Mouse (Mus musculus) granulocyte monocyte progenitor cell, adult 5-6 weeks (primary cell): ENCODE results near the gene Sema6c. TPM values are rescaled to one million over a fixed set of nuclear protein-coding genes. Genes with fewer than 3 reads are reported as not detected.
A peak's percentile ranks its signal among the peaks of the same experiment; 100 is the strongest.
"Not testable (repeated sequence)": the region's sequence is repeated elsewhere in the genome, so short reads cannot be mapped to it uniquely, and the experiment has no call there.

Source experiments
- ATAC-seq: replicated peaks from 2 replicates; pipeline ENCODE4 v1.8.0; 2016; ENCODE audit warnings: mild to moderate bottlenecking, moderate TSS enrichment, inconsistent platforms; ENCODE audit not compliant: poor library complexity, severe bottlenecking
- total RNA-seq, 2 experiments: library from RNA; stranded (forward) in 1 of 2; stranded (reverse) in 1 of 2; fragments of 200-712, 200-1000 nt in 1 of 2; fragments of >200 nt in 1 of 2; fragmentation: Nextera tagmentation in 1 of 2; gene quantifications; 2 replicates each; pipeline ENCODE4 v1.2.3; 2014 to 2017

Gene Sema6c
- total RNA-seq, 2 experiments from 2014 or later = not detected

DNA sequence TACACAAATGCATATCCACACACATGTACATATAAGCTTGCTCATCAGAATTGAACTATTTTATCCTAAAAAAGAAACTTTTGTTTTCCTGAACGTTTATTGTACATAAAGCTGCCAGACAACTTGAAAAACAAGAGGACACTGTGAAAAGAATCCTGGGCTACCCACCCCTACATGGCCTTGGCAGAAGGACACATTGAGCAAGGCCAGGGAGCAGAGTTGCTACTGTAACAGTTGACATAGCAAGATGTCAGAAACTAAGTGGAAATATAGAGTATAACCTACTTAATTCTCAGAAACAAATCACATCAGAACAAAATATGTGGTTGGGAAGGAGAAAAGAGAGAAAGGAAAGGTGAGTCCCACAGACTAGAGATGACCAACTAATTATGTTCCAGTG lies 21.6 kb downstream of the Sema6c start:
- no peak for ATAC-seq

DNA sequence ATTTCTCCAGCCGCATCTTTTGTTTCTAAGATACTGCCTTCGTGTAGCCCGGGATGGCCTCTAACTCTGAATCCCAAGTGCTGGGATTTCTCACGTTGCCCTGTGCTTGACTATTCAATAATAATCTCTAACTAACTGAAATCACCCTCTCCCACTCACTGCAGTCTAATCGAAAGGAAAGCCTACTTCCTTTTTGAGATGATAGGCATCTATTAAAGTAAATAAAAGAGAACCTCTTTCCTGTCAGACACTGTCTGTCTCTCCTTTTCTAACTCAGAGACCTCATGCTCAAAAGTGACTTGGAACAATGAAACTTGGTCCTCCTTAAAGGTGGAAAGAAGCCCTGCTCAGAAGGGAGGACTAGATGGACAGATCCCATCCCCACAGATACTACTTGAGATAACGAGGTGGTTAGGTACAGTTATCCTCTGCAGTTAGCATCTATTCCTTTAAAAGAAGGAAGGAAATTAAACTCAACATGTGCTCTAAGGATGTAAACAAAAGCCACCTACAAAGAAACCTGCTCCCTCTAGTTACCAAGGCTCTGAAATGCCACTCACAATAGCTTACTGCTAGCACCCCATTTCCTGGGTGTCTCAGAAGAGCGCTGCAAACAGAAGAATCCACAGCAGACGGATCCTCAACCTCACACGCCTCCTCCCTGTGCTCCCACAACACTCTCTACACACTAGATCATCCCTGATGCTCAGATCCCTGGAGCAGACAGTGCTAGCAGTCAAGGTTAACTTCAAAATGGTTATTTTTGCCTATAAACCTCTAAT lies 24.7 kb downstream of the Sema6c start:
- no peak for ATAC-seq

DNA sequence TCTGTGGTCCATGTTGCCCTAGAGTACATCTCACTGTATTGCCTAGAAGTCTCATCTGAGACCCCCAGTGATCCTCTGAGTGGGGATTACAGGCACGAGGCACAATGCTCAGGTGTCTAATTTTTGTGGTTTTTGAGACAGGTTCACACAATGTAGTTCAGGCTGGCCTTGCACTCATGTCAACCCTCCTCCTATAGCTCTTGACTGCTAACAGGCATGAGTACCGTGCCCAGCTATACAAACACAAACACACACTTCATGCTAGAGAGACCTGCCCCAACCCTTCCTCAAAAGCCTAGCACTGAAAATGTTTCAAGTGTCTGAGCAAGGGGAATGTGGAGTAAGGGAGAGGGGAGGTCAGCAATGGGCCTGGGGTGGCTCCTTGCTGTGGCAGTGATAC lies 25.8 kb downstream of the Sema6c start:
- ATAC-seq = no peak

DNA sequence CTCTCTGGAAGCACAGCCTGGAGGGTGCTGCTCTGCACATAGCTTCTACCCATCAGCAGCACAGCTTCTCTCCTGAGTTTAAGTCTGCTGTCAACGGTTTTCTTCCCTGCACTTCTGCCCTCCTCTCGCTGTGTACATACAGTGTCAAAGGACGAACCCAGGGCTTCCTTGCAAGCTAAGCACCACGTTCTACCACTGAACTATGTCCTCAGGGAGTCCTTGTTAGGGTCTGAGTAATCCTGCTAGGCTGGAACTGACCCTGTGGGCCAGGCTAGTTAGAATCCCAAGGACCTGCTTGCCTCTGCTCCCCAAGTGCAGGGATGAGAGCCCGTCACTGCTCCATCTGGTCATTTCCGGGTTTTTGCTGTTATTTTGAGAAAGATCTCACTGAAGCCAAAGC lies 26.6 kb downstream of the Sema6c start:
- no peak for ATAC-seq

DNA sequence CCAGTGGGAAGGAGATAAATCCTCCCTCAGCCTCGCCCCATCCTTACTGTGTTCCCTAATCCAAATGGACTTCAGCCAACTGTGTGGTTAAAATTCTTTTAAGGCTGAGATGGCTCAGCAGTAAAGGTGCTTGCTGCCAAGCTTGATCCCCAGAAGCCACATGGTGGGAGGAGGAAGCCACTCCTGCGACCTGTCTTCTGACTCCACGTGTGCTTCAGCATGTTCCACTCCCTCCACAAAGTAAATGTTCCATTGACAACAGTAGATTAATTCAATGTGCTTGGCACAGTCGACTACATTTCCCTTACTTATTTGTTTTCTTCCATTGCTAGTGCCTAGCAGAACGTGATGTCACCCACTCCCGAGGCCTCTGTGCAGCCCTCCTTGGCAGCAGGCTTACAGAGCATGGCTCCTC lies 34.5 kb downstream of the Sema6c start:
- ATAC-seq = no peak

DNA sequence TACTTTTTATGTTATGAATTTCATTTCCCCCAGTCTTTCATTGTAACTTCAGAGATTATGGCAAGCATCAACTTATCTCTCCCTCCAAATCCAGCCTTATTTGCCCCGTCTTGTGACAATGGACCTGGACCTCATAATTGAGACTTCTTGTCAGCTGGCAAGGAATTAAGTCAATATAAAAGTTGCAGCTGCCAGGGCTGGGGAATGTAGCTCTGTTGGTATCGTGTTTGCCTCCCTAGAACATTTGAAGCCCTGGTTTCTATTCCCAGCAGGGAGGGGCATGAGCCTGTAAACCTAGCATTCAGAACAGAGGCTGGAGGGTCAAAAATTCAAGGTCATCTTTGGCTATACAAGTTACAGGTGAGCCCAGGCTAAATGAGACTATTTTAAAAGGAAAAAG lies 35.5 kb downstream of the Sema6c start:
- ATAC-seq = no peak

DNA sequence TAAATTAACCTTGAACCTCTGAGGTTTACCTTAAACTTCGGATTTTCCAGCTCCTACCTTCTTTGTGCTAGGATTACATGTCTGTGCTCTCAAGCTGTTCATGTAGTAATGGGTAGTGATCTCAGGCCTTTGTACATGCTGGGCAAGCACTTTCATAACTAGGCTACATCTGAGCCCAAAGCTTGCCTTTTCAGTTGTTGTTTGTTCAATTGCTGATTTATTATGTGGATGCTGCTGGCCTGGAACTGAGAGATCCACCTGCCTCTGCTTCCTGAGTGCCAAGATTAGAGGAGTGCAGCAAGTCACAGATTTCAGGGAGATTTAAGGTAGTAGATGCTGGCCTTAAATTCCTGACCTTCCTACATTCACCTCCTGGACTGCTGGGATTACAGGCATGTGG lies 38.8 kb downstream of the Sema6c start:
- ATAC-seq = no peak

DNA sequence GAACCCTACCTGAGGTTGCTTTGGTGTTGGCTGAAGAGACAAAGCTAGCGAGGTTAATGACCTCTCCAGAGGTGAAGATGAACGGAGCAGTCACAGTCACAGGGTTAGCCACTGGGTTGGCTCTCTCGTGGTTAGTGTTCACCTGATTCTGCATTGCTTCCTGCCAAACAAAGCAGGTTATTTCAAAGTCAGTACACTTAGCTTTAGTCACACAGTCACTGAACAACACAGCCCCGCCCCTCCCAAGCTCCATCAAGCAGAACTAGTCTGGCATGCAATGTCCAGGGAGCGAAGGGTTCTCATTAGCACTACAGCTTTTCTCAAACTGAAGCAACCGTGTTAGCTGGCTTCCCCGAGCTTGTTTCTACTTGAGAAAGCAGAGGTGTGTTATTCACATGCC lies 39.9 kb downstream of the Sema6c start:
- ATAC-seq = no peak

DNA sequence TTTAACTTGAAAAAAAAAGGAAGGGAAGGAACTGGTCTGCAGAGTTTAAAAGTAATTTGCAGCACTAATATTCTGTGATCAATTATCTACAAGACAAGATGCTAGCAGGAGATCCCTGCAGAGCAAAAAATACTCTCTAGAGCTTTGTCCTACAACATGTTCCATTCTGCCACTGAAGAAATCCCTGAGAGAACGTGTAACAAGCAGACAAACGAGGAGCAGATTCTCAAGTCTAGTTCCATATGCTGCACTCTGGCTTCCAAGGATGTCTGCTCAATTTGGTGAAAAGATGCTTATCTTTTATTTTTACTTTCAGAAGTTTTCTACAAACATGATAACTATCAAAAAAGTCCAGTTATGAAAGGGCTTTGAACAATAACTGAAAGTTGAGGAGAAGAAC lies 40.3 kb downstream of the Sema6c start:
- no peak for ATAC-seq

DNA sequence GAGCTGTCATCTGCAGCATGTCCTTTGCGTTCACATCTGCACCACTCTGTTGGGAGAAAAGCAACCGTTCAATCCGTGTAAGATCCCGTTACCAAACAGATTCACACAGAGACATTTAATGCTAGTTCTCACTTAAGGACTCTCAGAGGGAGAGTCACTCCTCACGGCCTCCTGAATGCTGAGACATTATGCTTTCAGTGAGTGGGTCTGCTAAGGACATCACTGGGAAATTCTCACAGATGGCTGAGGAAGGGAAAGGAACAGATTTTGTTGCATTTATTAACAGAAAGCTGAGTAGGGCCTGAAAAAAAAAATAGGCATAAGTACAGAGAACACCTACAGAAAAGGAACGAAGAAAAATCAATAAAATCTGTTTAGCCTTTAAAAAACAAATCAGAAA lies 43.6 kb downstream of the Sema6c start:
- ATAC-seq = no peak

DNA sequence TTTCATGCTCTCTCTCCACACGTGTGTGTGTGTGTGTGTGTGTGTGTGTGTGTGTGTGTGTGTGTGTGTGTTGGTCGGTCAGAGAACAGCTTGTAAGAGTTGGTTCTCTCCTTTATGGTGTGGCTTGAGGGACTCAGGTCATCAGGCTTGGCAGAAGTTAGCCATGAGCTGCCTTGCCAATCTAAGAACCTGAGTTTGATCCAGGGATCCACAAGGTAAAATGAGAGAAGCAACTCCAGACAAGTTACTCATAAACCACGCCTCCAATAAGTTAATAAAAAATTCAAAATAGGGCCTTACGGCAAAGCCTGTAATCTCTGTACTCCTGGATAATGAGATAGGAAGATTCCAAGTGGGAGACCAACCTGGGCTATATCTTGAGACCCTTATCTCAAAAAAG lies 48.0 kb downstream of the Sema6c start:
- no peak for ATAC-seq

DNA sequence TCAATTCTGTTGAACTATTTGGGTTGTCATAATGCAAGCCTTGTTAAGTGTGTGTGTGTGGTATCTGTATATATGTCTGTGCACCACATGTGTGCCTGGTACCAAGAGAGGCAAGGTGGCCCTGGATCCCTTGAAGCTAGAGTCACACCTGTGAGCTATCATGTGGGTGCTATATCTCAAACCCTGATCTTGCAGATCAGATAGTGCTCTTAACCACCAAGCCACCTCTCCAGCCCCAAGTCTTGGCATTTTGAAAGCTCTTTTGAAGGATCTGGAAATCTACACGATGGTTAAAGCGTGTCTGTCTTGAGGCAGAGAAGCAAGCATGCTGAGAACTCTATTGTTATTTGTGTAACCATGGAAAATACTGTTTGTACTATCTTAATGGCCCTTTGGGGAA lies 50.3 kb downstream of the Sema6c start:
- no peak for ATAC-seq

DNA sequence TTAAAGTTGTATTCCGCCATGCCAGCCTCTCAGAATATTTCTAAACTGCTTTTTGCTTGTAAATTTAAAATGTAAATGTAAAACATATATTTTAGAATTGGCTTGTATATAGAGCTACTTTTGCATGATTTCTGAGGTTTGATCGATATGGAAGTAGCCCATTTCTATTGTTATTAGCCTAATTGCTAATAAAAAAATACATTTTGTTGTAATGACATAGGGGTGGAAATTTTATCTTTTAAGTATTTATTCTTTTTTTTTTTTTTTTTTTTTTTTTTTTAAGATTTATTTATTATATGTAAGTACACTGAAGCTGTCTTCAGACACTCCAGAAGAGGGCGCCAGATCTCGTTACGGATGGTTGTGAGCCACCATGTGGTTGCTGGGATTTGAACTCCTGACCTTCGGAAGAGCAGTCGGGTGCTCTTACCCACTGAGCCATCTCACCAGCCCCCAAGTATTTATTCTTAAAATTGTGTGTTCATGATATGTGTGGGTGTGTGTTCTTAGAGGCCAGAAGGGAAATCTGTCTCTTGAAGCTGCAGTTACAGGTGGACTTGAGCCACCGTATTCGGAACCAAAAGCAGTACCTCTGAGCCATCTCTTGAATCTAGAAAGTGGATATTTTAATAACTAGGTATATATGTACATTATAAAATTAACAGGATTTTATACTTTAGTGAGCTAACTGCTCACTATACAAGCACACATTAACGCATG lies 52.8 kb downstream of the Sema6c start:
- not testable (repeated sequence) for ATAC-seq

DNA sequence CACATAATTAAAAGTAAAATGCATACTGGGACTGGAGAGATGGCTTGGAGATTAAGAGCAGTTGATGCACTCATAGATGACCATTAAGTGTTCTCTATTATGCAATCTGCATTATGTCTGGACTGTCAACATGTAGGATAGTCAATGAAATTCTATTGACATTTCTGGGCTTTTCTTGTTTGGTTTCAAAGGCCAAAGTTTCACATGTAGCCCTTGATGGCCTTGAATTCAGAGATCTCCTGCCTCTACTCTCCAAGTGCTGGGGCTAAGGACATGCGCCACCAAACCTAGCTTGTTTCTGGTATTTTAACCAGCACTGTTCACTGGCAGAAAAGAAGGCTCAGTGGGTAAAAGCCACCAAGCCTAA lies 53.3 kb downstream of the Sema6c start:
- ATAC-seq = no peak

DNA sequence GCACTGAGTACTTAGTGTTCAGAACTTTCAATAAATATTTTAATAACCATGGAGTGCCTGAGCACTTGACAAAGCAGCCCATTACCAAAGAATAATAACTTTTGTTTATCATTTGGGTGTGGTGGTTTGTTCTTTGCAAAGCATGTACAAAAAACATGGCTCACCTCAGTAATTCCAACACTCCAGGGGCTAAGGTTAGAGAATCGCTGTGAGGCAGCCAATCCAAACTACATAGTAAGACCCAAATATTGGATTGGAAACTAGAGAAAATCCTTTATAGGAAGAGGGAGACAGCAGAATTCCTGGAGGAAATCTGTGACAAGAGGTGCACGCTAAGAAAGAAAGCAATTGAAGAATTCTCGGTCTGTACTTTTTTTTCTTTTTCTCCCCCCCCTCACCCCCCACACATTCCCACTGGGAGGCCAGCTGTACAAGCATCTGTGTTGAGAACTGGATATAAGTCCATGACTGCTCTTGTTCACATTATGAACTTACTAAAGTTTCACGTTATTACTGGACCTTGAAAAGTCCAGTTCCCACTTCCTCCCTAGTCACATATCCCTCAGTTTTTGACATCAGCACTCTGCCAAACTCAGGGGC lies 56.5 kb downstream of the Sema6c start:
- ATAC-seq = no peak

DNA sequence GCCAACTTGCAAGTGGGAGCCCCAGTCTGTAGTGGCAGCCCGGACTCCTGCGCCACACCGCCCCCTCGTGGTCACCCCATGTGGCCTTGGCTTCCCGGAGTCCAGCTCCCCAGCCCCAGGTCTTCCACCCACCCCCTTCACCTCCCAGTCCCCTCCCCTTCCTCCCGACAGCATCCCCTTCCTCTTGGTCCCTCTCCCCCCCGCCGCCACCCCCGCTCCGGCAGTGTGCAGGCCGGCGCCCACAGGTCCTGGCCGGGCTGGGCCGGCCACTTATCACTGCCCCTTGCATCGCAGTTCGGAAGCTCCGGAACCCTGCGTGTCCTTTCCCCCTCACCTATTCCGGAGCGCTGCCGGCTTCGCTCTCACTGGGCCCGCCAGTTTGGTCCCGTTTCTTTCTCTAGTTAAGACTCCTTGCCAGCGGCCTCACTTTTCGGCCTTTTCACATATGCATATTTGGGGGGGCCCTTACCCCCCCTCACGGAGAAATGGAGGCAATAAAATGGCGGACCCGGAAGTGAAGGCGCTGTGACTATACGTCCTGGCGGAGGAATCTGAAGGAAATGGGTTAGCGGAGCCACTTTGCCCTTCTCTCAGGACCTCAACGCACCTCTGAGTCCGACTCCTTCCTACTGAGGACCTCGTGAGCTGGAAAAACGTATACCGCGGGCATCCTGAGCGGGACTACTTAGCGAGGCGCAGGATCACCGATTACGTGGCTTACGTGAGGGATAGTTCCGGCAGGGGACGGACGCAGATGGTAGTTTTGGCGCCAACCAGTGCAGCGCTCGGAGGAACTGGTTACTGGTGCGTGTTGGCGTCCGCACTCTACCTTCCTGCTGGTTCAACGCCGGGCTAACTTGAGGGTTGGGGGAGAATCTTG lies 57.2 kb downstream of the Sema6c start, which contains the start of gene Gabpb2:
TSS of gene Gabpb2 (minus strand) at position 662 of the 880 bp plus-strand sequence.
- peak; percentile 86 for ATAC-seq

DNA sequence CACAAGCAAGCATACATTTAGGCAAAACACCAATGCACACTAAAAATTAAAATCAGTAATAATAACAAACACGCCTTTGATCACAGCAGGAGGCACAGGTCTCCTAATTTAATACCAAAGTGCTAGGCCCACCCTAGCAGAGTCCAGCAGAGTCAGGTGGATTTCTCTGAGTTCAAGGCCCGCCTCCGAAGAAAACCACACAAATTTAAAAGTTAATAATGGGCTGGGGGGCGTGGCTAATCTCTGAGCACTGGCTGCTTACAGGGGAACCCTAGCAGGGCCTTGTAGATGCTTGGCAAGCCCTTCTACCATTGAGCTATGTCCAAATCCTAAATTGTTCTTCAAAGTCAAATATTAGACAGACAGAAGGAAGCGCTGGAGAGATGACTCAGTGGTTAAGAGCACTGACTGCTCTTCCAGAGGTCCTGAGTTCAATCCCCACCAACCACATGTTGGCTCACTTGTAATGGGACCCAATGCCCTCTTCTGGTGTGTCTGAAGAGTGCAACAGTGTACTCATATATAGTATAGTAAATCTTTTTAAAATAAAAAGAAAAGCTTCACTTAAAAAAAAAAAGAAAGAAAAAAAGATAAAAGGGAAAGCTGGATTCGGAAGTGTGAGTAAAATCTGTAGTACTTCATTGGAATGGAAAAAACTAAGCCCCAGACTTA lies 58.3 kb downstream of the Sema6c start:
- ATAC-seq = 0 out of 2 replicates have a peak, but pooled peaks have one; percentile 7

DNA sequence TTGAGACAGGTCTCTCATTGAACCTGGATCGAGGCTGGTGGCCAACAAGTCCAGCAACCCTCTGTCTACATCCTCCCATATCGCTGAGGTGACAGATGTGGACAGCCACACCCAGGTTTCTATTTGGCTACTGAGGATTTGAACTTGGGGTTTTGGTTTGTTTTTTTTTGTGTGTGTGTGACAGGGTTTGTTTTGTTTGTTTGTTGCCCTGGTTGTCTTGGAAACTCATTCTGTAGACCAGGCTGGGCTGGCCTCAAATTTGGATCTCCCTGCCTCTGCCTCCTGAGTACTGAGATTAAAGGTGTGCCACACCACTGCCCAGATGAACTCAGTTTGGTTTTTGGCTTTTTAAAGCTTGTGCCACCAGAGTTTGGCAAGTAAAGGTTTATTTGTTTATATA lies 62.8 kb downstream of the Sema6c start:
- ATAC-seq = no peak
